Mouse (Mus musculus) kidney, adult 2 months (tissue): Measurements from ENCODE around the gene Usp45. TPM values are rescaled to one million over a fixed set of nuclear protein-coding genes. Genes with fewer than 3 reads are reported as not detected.

ENCODE experiments used
- DNase-seq: peaks from one replicate; pipeline ENCODE4 v3.0.0; 2021
- H3K27ac ChIP-seq: fragments of 200-500 bp; 2 replicates; pipeline ENCODE4 v1.5.1; 2012; ENCODE audit warnings: low read depth, low read length, control low read depth, inconsistent platforms; ENCODE audit not compliant: insufficient read depth
- H3K27me3 ChIP-seq: fragments of 200-500 bp; replicated peaks from 2 replicates; pipeline ENCODE4 v1.6.1; 2012; ENCODE audit warnings: mild to moderate bottlenecking, moderate library complexity, low read length, inconsistent platforms; ENCODE audit not compliant: control insufficient read depth, insufficient read depth
- H3K36me3 ChIP-seq: fragments of 200-500 bp; 2 replicates; pipeline ENCODE4 v1.6.1; 2012; ENCODE audit warnings: mild to moderate bottlenecking, moderate library complexity, low read length, inconsistent platforms; ENCODE audit not compliant: control insufficient read depth, insufficient read depth
- H3K4me1 ChIP-seq: fragments of 200-500 bp; 2 replicates; pipeline ENCODE4 v1.6.1; 2011; ENCODE audit warnings: low read length; ENCODE audit not compliant: control insufficient read depth, insufficient read depth
- H3K4me3 ChIP-seq: fragments of 200-500 bp; 2 replicates; pipeline ENCODE4 v1.5.1; 2011; ENCODE audit warnings: mild to moderate bottlenecking, low read depth, low read length, control low read depth; ENCODE audit not compliant: insufficient read depth
- CTCF ChIP-seq: fragments of 200-500 bp; conservative IDR thresholded peaks from 2 replicates; pipeline ENCODE4 v1.5.1; 2011; ENCODE audit warnings: low read depth, mild to moderate bottlenecking, control low read depth, low read length, moderate library complexity, mixed read lengths; ENCODE audit not compliant: insufficient read depth, insufficient read length
- POLR2A ChIP-seq: fragments of 200-500 bp; IDR thresholded peaks from one replicate; pipeline ENCODE4 v1.6.1; 2011; ENCODE audit warnings: low read depth, low read length, control low read depth
- WGBS: fragments of 180-500 bp; shearing (Covaris S2); methylation state at CpG from one replicate; pipeline ENCODE4 v1.1.7; 2018; 5-methylcytosine and 5-hydroxymethylcytosine counted together
- polyA plus RNA-seq: library from polyadenylated mRNA; depleted of rRNA; stranded (reverse); fragments of >200 nt; gene quantifications from 2 replicates; pipeline ENCODE4 v1.2.3, GENCODE M21; 2012; rRNA removed

Gene Usp45
- polyA plus RNA-seq, 1 experiment, result 2.8 TPM

- Histone ChIP-seq H3K4me1 (peaks cover 3% of the 10 kb centered on the region; the same call in 1 of the 2 replicates), H3K36me3 (no peaks in the 10 kb centered on the region), H3K27me3 (no peaks in the 10 kb centered on the region), H3K4me3 (no peak overlapping the region), H3K27ac (no peak overlapping the region)
- WGBS, result 91% methylated on average over 6 of the region's 6 CpGs
- no peak for DNase-seq
- TF ChIP-seq POLR2A (no peak), CTCF (no peak)
Measured at GRCm38 (mm10) chr4:21882806-21883205, 115.8 kb downstream of the Usp45 start.

- WGBS, result 78% methylated on average over 8 of the region's 8 CpGs
- no peaks in the 10 kb centered on the region for H3K36me3 ChIP-seq
- no peaks in the 10 kb centered on the region for H3K4me1 ChIP-seq
- H3K27ac ChIP-seq, result no peak overlapping the region
- H3K4me3 ChIP-seq, result no peak overlapping the region
- TF ChIP-seq POLR2A, result no peak
- TF ChIP-seq CTCF, result no peak
- no peak for DNase-seq
- H3K27me3 ChIP-seq, result no peaks in the 10 kb centered on the region
Measured at GRCm38 (mm10) chr4:21885831-21886230, 118.9 kb downstream of the Usp45 start.

Other genes starting within 250 kb of the Usp45 start
- gene Prdm13, start 81.2 kb upstream of the Usp45 start, polyA plus RNA-seq, result not detected in 2 replicates
- gene Ccnc, start 39.5 kb upstream of the Usp45 start, polyA plus RNA-seq, result 6.3 and 8.3 TPM in 2 replicates
- 3.0 and 3.9 TPM in 2 replicates for gene Tstd3, start 56 bp downstream of the Usp45 start, polyA plus RNA-seq
- gene Pnisr, start 80.4 kb downstream of the Usp45 start, polyA plus RNA-seq, result 34.4 and 44.9 TPM in 2 replicates
- gene Coq3, start 112.5 kb downstream of the Usp45 start, polyA plus RNA-seq, result 4.7 and 5.4 TPM in 2 replicates
- gene Faxc, start 164.2 kb downstream of the Usp45 start, polyA plus RNA-seq, result 0.20 and 0.22 TPM in 2 replicates